Mouse (Mus musculus) liver, postnatal 0 days (tissue): ENCODE data around the gene BC048403.

Source experiments
- CTCF ChIP-seq: sonication (generic); IDR thresholded peaks from 2 replicates; pipeline ENCODE4 v1.5.1; 2016; ENCODE audit warnings: antibody characterized with exemption, low read depth
- EP300 ChIP-seq: IDR thresholded peaks from 2 replicates; pipeline ENCODE4 v1.6.1; 2016; ENCODE audit warnings: antibody characterized with exemption, low read depth, mild to moderate bottlenecking

GRCm38 (mm10) chr10:121704871-121705270 lies 34.9 kb upstream of the BC048403 start:
- no peak for TF ChIP-seq CTCF
- no peak for TF ChIP-seq EP300
